Mouse (Mus musculus): ENCODE measurements around the gene 2610507B11Rik. TPM values are rescaled to one million over a fixed set of nuclear protein-coding genes. Genes with fewer than 3 reads are reported as not detected.

Gene 2610507B11Rik
- polyA plus RNA-seq, 1 experiment from 2014 or later = 98.7 TPM

GRCm38 (mm10) chr11:78245627-78246317, 15.8 kb upstream of the 2610507B11Rik start, which contains the start of the genes Sdf2 and Supt6:
TSS of gene Sdf2 (plus strand) at chr11:78245746.
TSS of gene Supt6 (minus strand) at chr11:78245987.
- H3K27me3 ChIP-seq (ENCODE audit: control insufficient read depth, insufficient read depth, low read length) = no peaks in the 10 kb centered on the region
- WGBS = under 1% methylated on average over 50 of the region's 50 CpGs
- H3K4me2 ChIP-seq (replicated peaks; ENCODE audit: low read depth, low read length) = peak within 1 kb of the TSS; percentile 72
- ATAC-seq (ENCODE audit: insufficient number of reproducible peaks, insufficient read depth, low FRiP score, low read depth) = peak; percentile 89
- H3K4me3 ChIP-seq (ENCODE audit: low read depth, low read length) = peak within 1 kb of the TSS; percentile 97
- peaks cover 3% of the 10 kb centered on the region for H3K36me3 ChIP-seq (ENCODE audit: control insufficient read depth, insufficient read depth, low read length)
- H3K4me1 ChIP-seq (ENCODE audit: control insufficient read depth, insufficient read depth, low read length) = peaks cover 12% of the 10 kb centered on the region
- peak within 1 kb of the TSS; percentile 83 for H3K9ac ChIP-seq (replicated peaks; ENCODE audit: low read depth, low read length)
- H3K27ac ChIP-seq (ENCODE audit: low read length) = peak within 1 kb of the TSS; percentile 97
- H3K9me3 ChIP-seq (ENCODE audit: control insufficient read depth, low read depth, low read length) = no peaks in the 10 kb centered on the region

- WGBS = 35% methylated on average over 7 of the region's 7 CpGs
- peak overlapping the region; percentile 30; the same call in 1 of the 2 replicates for H3K9ac ChIP-seq (replicated peaks; ENCODE audit: low read depth, low read length)
- H3K4me3 ChIP-seq (ENCODE audit: low read depth, low read length) = peak overlapping the region; percentile 97
- peak overlapping the region; percentile 72 for H3K4me2 ChIP-seq (replicated peaks; ENCODE audit: low read depth, low read length)
- H3K27ac ChIP-seq (ENCODE audit: low read length) = peak overlapping the region; percentile 97
- no peaks in the 10 kb centered on the region for H3K27me3 ChIP-seq (ENCODE audit: control insufficient read depth, insufficient read depth, low read length)
- no peaks in the 10 kb centered on the region for H3K9me3 ChIP-seq (ENCODE audit: control insufficient read depth, low read depth, low read length)
- peaks cover 12% of the 10 kb centered on the region for H3K4me1 ChIP-seq (ENCODE audit: control insufficient read depth, insufficient read depth, low read length)
- H3K36me3 ChIP-seq (ENCODE audit: control insufficient read depth, insufficient read depth, low read length) = peaks cover 8% of the 10 kb centered on the region; the same call in 1 of the 2 replicates
- ATAC-seq (ENCODE audit: insufficient number of reproducible peaks, insufficient read depth, low FRiP score, low read depth) = no peak
Measured at GRCm38 (mm10) chr11:78246318-78247011, 15.1 kb upstream of the 2610507B11Rik start.

GRCm38 (mm10) chr11:78247012-78247348, 14.6 kb upstream of the 2610507B11Rik start:
- Histone ChIP-seq H3K9ac (replicated peaks; ENCODE audit: low read depth, low read length) (no peak overlapping the region; the same call in 1 of the 2 replicates), H3K4me2 (replicated peaks; ENCODE audit: low read depth, low read length) (peak overlapping the region; percentile 72), H3K4me1 (ENCODE audit: control insufficient read depth, insufficient read depth, low read length) (peaks cover 12% of the 10 kb centered on the region), H3K9me3 (ENCODE audit: control insufficient read depth, low read depth, low read length) (no peaks in the 10 kb centered on the region), H3K27me3 (ENCODE audit: control insufficient read depth, insufficient read depth, low read length) (no peaks in the 10 kb centered on the region), H3K27ac (ENCODE audit: low read length) (peak overlapping the region; percentile 39; the same call in 1 of the 2 replicates), H3K4me3 (ENCODE audit: low read depth, low read length) (peak overlapping the region; percentile 97; the same call in 1 of the 2 replicates), H3K36me3 (ENCODE audit: control insufficient read depth, insufficient read depth, low read length) (peaks cover 12% of the 10 kb centered on the region; the same call in 1 of the 2 replicates)
- ATAC-seq (ENCODE audit: insufficient number of reproducible peaks, insufficient read depth, low FRiP score, low read depth) = peak; percentile 62; the same call in 1 of the 2 replicates
- 30% methylated on average over 2 of the region's 3 CpGs for WGBS

- H3K9me3 ChIP-seq (ENCODE audit: control insufficient read depth, low read depth, low read length) = no peaks in the 10 kb centered on the region
- H3K9ac ChIP-seq (replicated peaks; ENCODE audit: low read depth, low read length) = no peak overlapping the region
- H3K4me1 ChIP-seq (ENCODE audit: control insufficient read depth, insufficient read depth, low read length) = peaks cover 12% of the 10 kb centered on the region
- no peaks in the 10 kb centered on the region for H3K27me3 ChIP-seq (ENCODE audit: control insufficient read depth, insufficient read depth, low read length)
- H3K4me3 ChIP-seq (ENCODE audit: low read depth, low read length) = no peak overlapping the region
- H3K36me3 ChIP-seq (ENCODE audit: control insufficient read depth, insufficient read depth, low read length) = peaks cover 16% of the 10 kb centered on the region; the same call in 1 of the 2 replicates
- H3K4me2 ChIP-seq (replicated peaks; ENCODE audit: low read depth, low read length) = peak overlapping the region; percentile 72; the same call in 1 of the 2 replicates
- 63% methylated on average over 4 of the region's 4 CpGs for WGBS
- peak overlapping the region; percentile 39; the same call in 1 of the 2 replicates for H3K27ac ChIP-seq (ENCODE audit: low read length)
- ATAC-seq (ENCODE audit: insufficient number of reproducible peaks, insufficient read depth, low FRiP score, low read depth) = no peak
Measured at GRCm38 (mm10) chr11:78247727-78248140, 13.8 kb upstream of the 2610507B11Rik start.

GRCm38 (mm10) chr11:78256618-78257017, 4.9 kb upstream of the 2610507B11Rik start:
- no peak for ATAC-seq (ENCODE audit: insufficient number of reproducible peaks, insufficient read depth, low FRiP score, low read depth)
- H3K4me1 ChIP-seq (ENCODE audit: control insufficient read depth, insufficient read depth, low read length) = no peaks in the 10 kb centered on the region
- no peak overlapping the region for H3K27ac ChIP-seq (ENCODE audit: low read length)
- H3K9me3 ChIP-seq (ENCODE audit: control insufficient read depth, low read depth, low read length) = no peaks in the 10 kb centered on the region
- WGBS = no CpG with 5 or more reads among the region's 1 CpGs
- no peak overlapping the region for H3K9ac ChIP-seq (replicated peaks; ENCODE audit: low read depth, low read length)
- no peak overlapping the region for H3K4me2 ChIP-seq (replicated peaks; ENCODE audit: low read depth, low read length)
- H3K27me3 ChIP-seq (ENCODE audit: control insufficient read depth, insufficient read depth, low read length) = no peaks in the 10 kb centered on the region
- H3K4me3 ChIP-seq (ENCODE audit: low read depth, low read length) = no peak overlapping the region
- H3K36me3 ChIP-seq (ENCODE audit: control insufficient read depth, insufficient read depth, low read length) = peaks cover 21% of the 10 kb centered on the region

GRCm38 (mm10) chr11:78260489-78261258, 878 bp upstream of the 2610507B11Rik start:
- Histone ChIP-seq H3K27me3 (ENCODE audit: control insufficient read depth, insufficient read depth, low read length) (no peaks in the 10 kb centered on the region), H3K9ac (replicated peaks; ENCODE audit: low read depth, low read length) (no peak overlapping the region), H3K4me2 (replicated peaks; ENCODE audit: low read depth, low read length) (peak overlapping the region; percentile 65; the same call in 1 of the 2 replicates), H3K4me1 (ENCODE audit: control insufficient read depth, insufficient read depth, low read length) (no peaks in the 10 kb centered on the region), H3K4me3 (ENCODE audit: low read depth, low read length) (peak overlapping the region; percentile 85; the same call in 1 of the 2 replicates), H3K36me3 (ENCODE audit: control insufficient read depth, insufficient read depth, low read length) (peaks cover 23% of the 10 kb centered on the region), H3K27ac (ENCODE audit: low read length) (no peak overlapping the region), H3K9me3 (ENCODE audit: control insufficient read depth, low read depth, low read length) (no peaks in the 10 kb centered on the region)
- no peak for ATAC-seq (ENCODE audit: insufficient number of reproducible peaks, insufficient read depth, low FRiP score, low read depth)
- 91% methylated on average over 2 of the region's 2 CpGs for WGBS

GRCm38 (mm10) chr11:78262550-78262949, 998 bp downstream of the 2610507B11Rik start:
- Histone ChIP-seq H3K27ac (ENCODE audit: low read length) (no peak overlapping the region), H3K4me3 (ENCODE audit: low read depth, low read length) (peak overlapping the region; percentile 85), H3K9ac (replicated peaks; ENCODE audit: low read depth, low read length) (peak overlapping the region; percentile 74; the same call in 1 of the 2 replicates), H3K27me3 (ENCODE audit: control insufficient read depth, insufficient read depth, low read length) (no peaks in the 10 kb centered on the region), H3K9me3 (ENCODE audit: control insufficient read depth, low read depth, low read length) (no peaks in the 10 kb centered on the region), H3K4me2 (replicated peaks; ENCODE audit: low read depth, low read length) (peak overlapping the region; percentile 65), H3K4me1 (ENCODE audit: control insufficient read depth, insufficient read depth, low read length) (no peaks in the 10 kb centered on the region), H3K36me3 (ENCODE audit: control insufficient read depth, insufficient read depth, low read length) (peaks cover 37% of the 10 kb centered on the region)
- ATAC-seq (ENCODE audit: insufficient number of reproducible peaks, insufficient read depth, low FRiP score, low read depth) = no peak
- 6% methylated on average over 8 of the region's 8 CpGs for WGBS

GRCm38 (mm10) chr11:78265571-78265970, 4.0 kb downstream of the 2610507B11Rik start:
- no peak overlapping the region for H3K27ac ChIP-seq (ENCODE audit: low read length)
- H3K4me1 ChIP-seq (ENCODE audit: control insufficient read depth, insufficient read depth, low read length) = no peaks in the 10 kb centered on the region
- no peaks in the 10 kb centered on the region for H3K9me3 ChIP-seq (ENCODE audit: control insufficient read depth, low read depth, low read length)
- peaks cover 63% of the 10 kb centered on the region for H3K36me3 ChIP-seq (ENCODE audit: control insufficient read depth, insufficient read depth, low read length)
- WGBS = 89% methylated on average over 6 of the region's 6 CpGs
- H3K4me3 ChIP-seq (ENCODE audit: low read depth, low read length) = no peak overlapping the region
- H3K4me2 ChIP-seq (replicated peaks; ENCODE audit: low read depth, low read length) = no peak overlapping the region
- no peak overlapping the region for H3K9ac ChIP-seq (replicated peaks; ENCODE audit: low read depth, low read length)
- H3K27me3 ChIP-seq (ENCODE audit: control insufficient read depth, insufficient read depth, low read length) = no peaks in the 10 kb centered on the region
- no peak for ATAC-seq (ENCODE audit: insufficient number of reproducible peaks, insufficient read depth, low FRiP score, low read depth)

Data from stomach, embryonic 14.5 days (tissue).